Mouse (Mus musculus): Measurements from ENCODE around the gene Tubgcp2.

DNA sequence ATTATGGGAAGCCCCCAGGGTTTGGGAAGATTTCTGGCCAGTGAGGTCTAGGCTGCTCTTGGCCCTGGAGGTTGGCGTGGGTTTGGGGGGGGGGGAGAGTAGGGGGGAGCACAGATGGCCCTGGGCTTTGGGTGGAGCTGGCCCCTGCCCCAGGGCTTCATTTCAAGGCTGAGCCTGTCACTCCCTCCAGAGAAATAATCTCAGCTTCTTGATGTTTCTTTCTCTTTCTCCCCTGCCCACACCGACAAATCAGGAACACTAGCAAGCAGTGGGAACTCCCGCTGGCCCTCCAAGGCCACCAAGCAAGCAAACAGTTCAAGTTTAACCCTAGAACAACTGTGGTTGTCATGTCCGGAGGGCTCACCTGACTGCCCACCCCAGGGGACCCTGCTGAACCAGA lies 72.7 kb downstream of the Tubgcp2 start:
- TF ChIP-seq EP300 (IDR thresholded peaks at IDR 0.05; ENCODE audit: low read depth): no peak
- TF ChIP-seq CTCF (IDR thresholded peaks at IDR 0.05; ENCODE audit: low read depth): no peak

Data from heart, postnatal 0 days (tissue).